Mouse (Mus musculus) liver, adult 2 months (tissue): ENCODE measurements around the gene Ralb.

Source experiments
- CTCF ChIP-seq: fragments of 200-500 bp; IDR thresholded peaks from 2 replicates; pipeline ENCODE4 v1.5.1; 2011; ENCODE audit warnings: low read depth, low read length, control low read depth
- POLR2A ChIP-seq: fragments of 200-500 bp; IDR thresholded peaks from 2 replicates; pipeline ENCODE4 v1.6.1; 2011; ENCODE audit warnings: low read length, control low read depth; ENCODE audit not compliant: insufficient read depth; ENCODE audit errors: extremely low read depth

GRCm38 (mm10) chr1:119544611-119545155 is 40.1 kb upstream of the Ralb start:
- no peak for TF ChIP-seq POLR2A
- no peak for TF ChIP-seq CTCF
